26 mouse cellular contexts compared by ENCODE assay signal in genomic region chr14:110171162-110172117, GRCm38 (mm10).
DNase-seq lines count a peak whose midpoint lies in the region; ATAC-seq lines count a peak whose summit lies in the region.
"Had no signal": no experiment of that assay in that cellular context is flagged by ENCODE, and none has a peak within 500 bp of the region (broad histone marks: within the 10 kb centered on the region; RNA-seq: fewer than 3 reads in every experiment).

No protein-coding gene starts in this region.

- no peaks in the 10 kb centered on the region for H3K4me1 ChIP-seq in embryonic facial prominence, embryonic 13.5 days
- no peaks in the 10 kb centered on the region for H3K4me1 ChIP-seq in embryonic facial prominence, embryonic 10.5 days
- no peaks in the 10 kb centered on the region for H3K4me1 ChIP-seq in kidney, embryonic 15.5 days
- no peaks in the 10 kb centered on the region for H3K4me1 ChIP-seq in lung, embryonic 16.5 days (replicated peaks; ENCODE audit: control insufficient read depth, insufficient read depth, low read length)
- H3K4me1 ChIP-seq: embryonic facial prominence, embryonic 12.5 days; hindbrain, embryonic 10.5 days had no signal

- DNase-seq in embryonic facial prominence, embryonic 10.5 days (ENCODE audit: low spot score), result no peak
- no peak for DNase-seq in kidney, postnatal 14 days
- DNase-seq in lung, adult 18-20 months, result no peak
- DNase-seq in adrenal gland, adult 18-20 months (ENCODE audit: low spot score in 2 of 2), result no peak
- no peak for DNase-seq in MN1 (ENCODE audit: low spot score)
- DNase-seq: adrenal gland, postnatal 14 days; cerebellum, adult 11 months; cerebellum, adult 9-10 months; cerebellum, postnatal 36 days; forebrain, postnatal 0 days; heart, postnatal 14 days; kidney, adult 18-20 months; liver; lung, postnatal 14 days; midbrain, embryonic 14.5 days; thymus, adult 18-20 months; thymus, postnatal 25 days had no signal

- no peak overlapping the region for H3K4me3 ChIP-seq in embryonic facial prominence, embryonic 13.5 days
- H3K4me3 ChIP-seq in embryonic facial prominence, embryonic 10.5 days, result no peak overlapping the region
- no peak overlapping the region for H3K4me3 ChIP-seq in kidney, embryonic 15.5 days (replicated peaks)
- no peak overlapping the region for H3K4me3 ChIP-seq in lung, embryonic 16.5 days (ENCODE audit: low read length)
- H3K4me3 ChIP-seq: embryonic facial prominence, embryonic 12.5 days; erythroblast, embryonic 14.5 days; hindbrain, embryonic 10.5 days had no signal

- no peak overlapping the region for H3K9ac ChIP-seq in embryonic facial prominence, embryonic 13.5 days
- no peak overlapping the region for H3K9ac ChIP-seq in kidney, embryonic 15.5 days
- H3K9ac ChIP-seq in lung, embryonic 16.5 days (ENCODE audit: low read length), result no peak overlapping the region
- H3K9ac ChIP-seq: embryonic facial prominence, embryonic 12.5 days; forebrain, postnatal 0 days; liver, embryonic 14.5 days had no signal

- H3K27me3 ChIP-seq in embryonic facial prominence, embryonic 13.5 days, result no peaks in the 10 kb centered on the region
- H3K27me3 ChIP-seq in embryonic facial prominence, embryonic 10.5 days (replicated peaks; ENCODE audit: low read depth, poor library complexity, severe bottlenecking), result no peaks in the 10 kb centered on the region
- no peaks in the 10 kb centered on the region for H3K27me3 ChIP-seq in kidney, embryonic 15.5 days
- no peaks in the 10 kb centered on the region for H3K27me3 ChIP-seq in lung, embryonic 16.5 days (ENCODE audit: control insufficient read depth, insufficient read depth, low read depth, low read length)
- H3K27me3 ChIP-seq: CH12.LX; embryonic facial prominence, embryonic 12.5 days had no signal

- ATAC-seq in embryonic facial prominence, embryonic 13.5 days (ENCODE audit: insufficient number of reproducible peaks, insufficient read depth, low FRiP score, low TSS enrichment, low read depth), result no peak
- peak; percentile 83 for ATAC-seq in kidney, embryonic 15.5 days (replicated peaks; ENCODE audit: low FRiP score)
- peak; percentile 95 for ATAC-seq in lung, embryonic 16.5 days (ENCODE audit: low read depth)
- ATAC-seq: forebrain, postnatal 0 days; hindbrain, postnatal 0 days had no signal

- H3K9me3 ChIP-seq in embryonic facial prominence, embryonic 13.5 days, result no peaks in the 10 kb centered on the region
- no peaks in the 10 kb centered on the region for H3K9me3 ChIP-seq in embryonic facial prominence, embryonic 10.5 days
- H3K9me3 ChIP-seq in kidney, embryonic 15.5 days (replicated peaks), result no peaks in the 10 kb centered on the region
- no peaks in the 10 kb centered on the region for H3K9me3 ChIP-seq in lung, embryonic 16.5 days (ENCODE audit: control insufficient read depth, low read length)
- H3K9me3 ChIP-seq: embryonic facial prominence, embryonic 12.5 days; hindbrain, embryonic 10.5 days had no signal

- H3K36me3 ChIP-seq in embryonic facial prominence, embryonic 13.5 days, result no peaks in the 10 kb centered on the region
- no peaks in the 10 kb centered on the region for H3K36me3 ChIP-seq in embryonic facial prominence, embryonic 10.5 days (replicated peaks)
- H3K36me3 ChIP-seq in kidney, embryonic 15.5 days, result no peaks in the 10 kb centered on the region
- H3K36me3 ChIP-seq in lung, embryonic 16.5 days (ENCODE audit: control insufficient read depth, insufficient read depth, low read length), result no peaks in the 10 kb centered on the region
- H3K36me3 ChIP-seq: embryonic facial prominence, embryonic 12.5 days; hindbrain, embryonic 10.5 days had no signal

- WGBS in embryonic facial prominence, embryonic 13.5 days, result 53% methylated on average over 3 of the region's 3 CpGs
- 80% methylated on average over 3 of the region's 3 CpGs for WGBS in embryonic facial prominence, embryonic 10.5 days
- WGBS in kidney, embryonic 15.5 days, result 51% methylated on average over 3 of the region's 3 CpGs
- WGBS in lung, embryonic 16.5 days, result 37% methylated on average over 3 of the region's 3 CpGs

- peak overlapping the region; percentile 36; the same call in 1 of the 2 replicates for H3K27ac ChIP-seq in embryonic facial prominence, embryonic 13.5 days
- H3K27ac ChIP-seq in embryonic facial prominence, embryonic 10.5 days (replicated peaks), result no peak overlapping the region
- H3K27ac ChIP-seq in kidney, embryonic 15.5 days, result no peak overlapping the region
- peak overlapping the region; percentile 38; the same call in 1 of the 2 replicates for H3K27ac ChIP-seq in lung, embryonic 16.5 days (ENCODE audit: low read length)
- H3K27ac ChIP-seq: embryonic facial prominence, embryonic 12.5 days; hindbrain, embryonic 10.5 days; hindbrain, postnatal 0 days; liver, embryonic 14.5 days had no signal

- H3K4me2 ChIP-seq in embryonic facial prominence, embryonic 13.5 days, result no peak overlapping the region
- H3K4me2 ChIP-seq in kidney, embryonic 15.5 days, result no peak overlapping the region
- H3K4me2 ChIP-seq in lung, embryonic 16.5 days (ENCODE audit: low read depth, low read length), result no peak overlapping the region
- H3K4me2 ChIP-seq: embryonic facial prominence, embryonic 12.5 days had no signal

Comparison
In these comparisons a context has a peak if more than half of its experiments do, and no peak if none do; other contexts are left out.
1. H3K27ac ChIP-seq: peak in embryonic facial prominence, embryonic 13.5 days (single experiment) and lung, embryonic 16.5 days (single experiment); none in embryonic facial prominence, embryonic 10.5 days (single experiment) and kidney, embryonic 15.5 days (single experiment).